Mouse (Mus musculus): ENCODE measurements around the gene Gm884. TPM values are rescaled to one million over a fixed set of nuclear protein-coding genes. Genes with fewer than 3 reads are reported as not detected.

Gene Gm884
- polyA plus RNA-seq, 1 experiment from 2014 or later = not detected

- Histone ChIP-seq H3K36me3 (ENCODE audit: control insufficient read depth, insufficient read depth) (no peaks in the 10 kb centered on the region), H3K27ac (ENCODE audit: low read length) (no peak overlapping the region), H3K27me3 (replicated peaks; ENCODE audit: control insufficient read depth, insufficient read depth, low read length) (peaks cover 20% of the 10 kb centered on the region; the same call in 1 of the 2 replicates), H3K4me2 (ENCODE audit: low read length) (no peak overlapping the region), H3K4me1 (replicated peaks; ENCODE audit: control insufficient read depth, insufficient read depth, low read length) (no peaks in the 10 kb centered on the region), H3K4me3 (replicated peaks; ENCODE audit: low read length) (no peak overlapping the region), H3K9ac (replicated peaks; ENCODE audit: low read depth, low read length) (no peak overlapping the region), H3K9me3 (ENCODE audit: control insufficient read depth, low read length) (0 out of 2 replicates have a peak, but pooled peaks cover under 1% of the 10 kb centered on the region)
- no peak for ATAC-seq
- WGBS = 2% methylated on average over 10 of the region's 10 CpGs
Measured at GRCm38 (mm10) chr11:103639407-103639946, 18.5 kb upstream of the Gm884 start.

- Histone ChIP-seq H3K9ac (replicated peaks; ENCODE audit: low read depth, low read length) (no peak within 1 kb of the TSS), H3K27ac (ENCODE audit: low read length) (no peak within 1 kb of the TSS), H3K9me3 (ENCODE audit: control insufficient read depth, low read length) (no peaks in the 10 kb centered on the region), H3K4me2 (ENCODE audit: low read length) (no peak within 1 kb of the TSS), H3K36me3 (ENCODE audit: control insufficient read depth, insufficient read depth) (no peaks in the 10 kb centered on the region), H3K4me3 (replicated peaks; ENCODE audit: low read length) (no peak within 1 kb of the TSS), H3K27me3 (replicated peaks; ENCODE audit: control insufficient read depth, insufficient read depth, low read length) (peaks cover 20% of the 10 kb centered on the region; the same call in 1 of the 2 replicates), H3K4me1 (replicated peaks; ENCODE audit: control insufficient read depth, insufficient read depth, low read length) (no peaks in the 10 kb centered on the region)
- ATAC-seq = no peak
- WGBS = 78% methylated on average over 3 of the region's 3 CpGs
Measured at GRCm38 (mm10) chr11:103638790-103639189, 17.9 kb upstream of the Gm884 start, which contains the start of gene Lyzl6. Gene Lyzl6, minus strand, starts transcription at chr11:103638890.

DNA sequence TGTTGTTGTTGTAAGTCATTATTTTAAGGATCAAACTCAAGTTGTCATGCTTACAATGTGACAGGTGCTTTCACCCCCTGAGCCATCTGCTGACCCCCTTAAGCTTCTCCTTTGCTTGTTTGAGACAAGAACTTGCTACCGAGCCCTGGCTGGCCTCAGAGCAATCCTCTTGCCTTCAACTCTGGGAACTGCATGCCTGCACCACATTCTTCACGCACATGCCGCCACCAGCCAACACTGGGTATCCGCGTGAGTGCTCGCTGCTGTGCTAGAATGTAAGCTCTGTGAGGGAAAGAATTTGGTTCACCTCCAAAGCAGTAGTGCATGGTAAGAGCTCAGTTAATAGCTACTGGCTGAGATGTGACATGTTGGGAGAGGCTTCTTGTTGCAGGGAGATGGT is 15.3 kb upstream of the Gm884 start:
- H3K9ac ChIP-seq (replicated peaks; ENCODE audit: low read depth, low read length) = no peak overlapping the region
- no peak overlapping the region for H3K4me3 ChIP-seq (replicated peaks; ENCODE audit: low read length)
- 82% methylated on average over 6 of the region's 6 CpGs for WGBS
- no peaks in the 10 kb centered on the region for H3K9me3 ChIP-seq (ENCODE audit: control insufficient read depth, low read length)
- H3K27me3 ChIP-seq (replicated peaks; ENCODE audit: control insufficient read depth, insufficient read depth, low read length) = peaks cover 18% of the 10 kb centered on the region; the same call in 1 of the 2 replicates
- no peak for ATAC-seq
- H3K4me2 ChIP-seq (ENCODE audit: low read length) = no peak overlapping the region
- H3K4me1 ChIP-seq (replicated peaks; ENCODE audit: control insufficient read depth, insufficient read depth, low read length) = no peaks in the 10 kb centered on the region
- no peaks in the 10 kb centered on the region for H3K36me3 ChIP-seq (ENCODE audit: control insufficient read depth, insufficient read depth)
- H3K27ac ChIP-seq (ENCODE audit: low read length) = no peak overlapping the region

GRCm38 (mm10) chr11:103635481-103635880 is 14.5 kb upstream of the Gm884 start:
- ATAC-seq = no peak
- WGBS = 85% methylated on average over 3 of the region's 3 CpGs
- peaks cover 14% of the 10 kb centered on the region; the same call in 1 of the 2 replicates for H3K27me3 ChIP-seq (replicated peaks; ENCODE audit: control insufficient read depth, insufficient read depth, low read length)
- no peaks in the 10 kb centered on the region for H3K4me1 ChIP-seq (replicated peaks; ENCODE audit: control insufficient read depth, insufficient read depth, low read length)
- no peak overlapping the region for H3K4me3 ChIP-seq (replicated peaks; ENCODE audit: low read length)
- H3K36me3 ChIP-seq (ENCODE audit: control insufficient read depth, insufficient read depth) = no peaks in the 10 kb centered on the region
- H3K27ac ChIP-seq (ENCODE audit: low read length) = no peak overlapping the region
- H3K9ac ChIP-seq (replicated peaks; ENCODE audit: low read depth, low read length) = no peak overlapping the region
- H3K4me2 ChIP-seq (ENCODE audit: low read length) = no peak overlapping the region
- H3K9me3 ChIP-seq (ENCODE audit: control insufficient read depth, low read length) = no peaks in the 10 kb centered on the region

DNA sequence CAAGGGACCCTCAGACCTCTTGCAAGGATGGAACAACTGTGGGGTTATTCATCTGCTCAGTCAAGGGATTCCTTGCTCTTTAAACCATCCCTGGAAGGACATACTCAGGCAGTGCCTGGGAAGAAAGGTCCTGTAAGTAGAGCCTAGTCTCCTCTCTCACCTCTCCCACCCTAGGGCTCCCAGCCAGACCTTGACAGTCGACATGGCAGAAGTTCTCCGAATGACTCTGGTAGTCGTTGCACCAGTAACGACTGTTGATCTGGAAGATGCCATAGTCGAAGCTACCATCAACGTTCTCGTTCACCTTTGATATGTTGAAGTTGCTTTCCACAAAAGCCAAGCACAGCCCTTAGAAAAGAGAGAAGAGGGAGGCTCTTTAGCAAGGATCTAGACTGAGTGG is 13.9 kb upstream of the Gm884 start:
- no peaks in the 10 kb centered on the region for H3K9me3 ChIP-seq (ENCODE audit: control insufficient read depth, low read length)
- no peak overlapping the region for H3K4me2 ChIP-seq (ENCODE audit: low read length)
- H3K4me3 ChIP-seq (replicated peaks; ENCODE audit: low read length) = no peak overlapping the region
- no peaks in the 10 kb centered on the region for H3K4me1 ChIP-seq (replicated peaks; ENCODE audit: control insufficient read depth, insufficient read depth, low read length)
- H3K27me3 ChIP-seq (replicated peaks; ENCODE audit: control insufficient read depth, insufficient read depth, low read length) = peaks cover 9% of the 10 kb centered on the region; the same call in 1 of the 2 replicates
- 91% methylated on average over 7 of the region's 7 CpGs for WGBS
- ATAC-seq = no peak
- no peak overlapping the region for H3K9ac ChIP-seq (replicated peaks; ENCODE audit: low read depth, low read length)
- no peaks in the 10 kb centered on the region for H3K36me3 ChIP-seq (ENCODE audit: control insufficient read depth, insufficient read depth)
- H3K27ac ChIP-seq (ENCODE audit: low read length) = no peak overlapping the region

GRCm38 (mm10) chr11:103627453-103627852 is 6.5 kb upstream of the Gm884 start:
- no peaks in the 10 kb centered on the region for H3K4me1 ChIP-seq (replicated peaks; ENCODE audit: control insufficient read depth, insufficient read depth, low read length)
- H3K9me3 ChIP-seq (ENCODE audit: control insufficient read depth, low read length) = no peaks in the 10 kb centered on the region
- no peak overlapping the region for H3K4me3 ChIP-seq (replicated peaks; ENCODE audit: low read length)
- no peak overlapping the region for H3K27ac ChIP-seq (ENCODE audit: low read length)
- H3K4me2 ChIP-seq (ENCODE audit: low read length) = no peak overlapping the region
- ATAC-seq = no peak
- H3K36me3 ChIP-seq (ENCODE audit: control insufficient read depth, insufficient read depth) = no peaks in the 10 kb centered on the region
- no peak overlapping the region for H3K9ac ChIP-seq (replicated peaks; ENCODE audit: low read depth, low read length)
- H3K27me3 ChIP-seq (replicated peaks; ENCODE audit: control insufficient read depth, insufficient read depth, low read length) = no peaks in the 10 kb centered on the region
- 86% methylated on average over 23 of the region's 23 CpGs for WGBS

DNA sequence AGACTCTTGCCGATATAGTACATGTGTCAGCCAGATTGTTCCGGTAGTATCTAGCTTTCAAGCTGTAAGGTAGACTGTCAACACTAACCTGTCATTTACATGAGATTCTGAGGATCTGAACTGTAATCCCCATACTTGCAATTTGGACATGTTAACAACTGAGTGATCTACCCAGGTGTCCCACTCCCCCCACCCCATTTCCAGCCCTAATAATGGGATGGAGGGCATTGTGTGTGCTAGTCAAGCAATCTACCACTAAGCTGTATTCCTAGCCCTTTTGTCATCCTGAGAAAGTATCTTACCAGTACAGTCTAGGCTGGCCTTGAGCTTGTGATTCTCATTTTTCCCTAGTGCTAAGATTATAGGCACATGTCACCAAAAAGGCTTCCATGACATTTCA is 10.2 kb downstream of the Gm884 start:
- ATAC-seq = no peak
- no peak overlapping the region for H3K4me3 ChIP-seq (replicated peaks; ENCODE audit: low read length)
- H3K27me3 ChIP-seq (replicated peaks; ENCODE audit: control insufficient read depth, insufficient read depth, low read length) = no peaks in the 10 kb centered on the region
- WGBS = 96% methylated on average over 2 of the region's 2 CpGs
- H3K9ac ChIP-seq (replicated peaks; ENCODE audit: low read depth, low read length) = no peak overlapping the region
- no peaks in the 10 kb centered on the region for H3K9me3 ChIP-seq (ENCODE audit: control insufficient read depth, low read length)
- no peak overlapping the region for H3K27ac ChIP-seq (ENCODE audit: low read length)
- H3K4me1 ChIP-seq (replicated peaks; ENCODE audit: control insufficient read depth, insufficient read depth, low read length) = no peaks in the 10 kb centered on the region
- no peaks in the 10 kb centered on the region for H3K36me3 ChIP-seq (ENCODE audit: control insufficient read depth, insufficient read depth)
- H3K4me2 ChIP-seq (ENCODE audit: low read length) = no peak overlapping the region

DNA sequence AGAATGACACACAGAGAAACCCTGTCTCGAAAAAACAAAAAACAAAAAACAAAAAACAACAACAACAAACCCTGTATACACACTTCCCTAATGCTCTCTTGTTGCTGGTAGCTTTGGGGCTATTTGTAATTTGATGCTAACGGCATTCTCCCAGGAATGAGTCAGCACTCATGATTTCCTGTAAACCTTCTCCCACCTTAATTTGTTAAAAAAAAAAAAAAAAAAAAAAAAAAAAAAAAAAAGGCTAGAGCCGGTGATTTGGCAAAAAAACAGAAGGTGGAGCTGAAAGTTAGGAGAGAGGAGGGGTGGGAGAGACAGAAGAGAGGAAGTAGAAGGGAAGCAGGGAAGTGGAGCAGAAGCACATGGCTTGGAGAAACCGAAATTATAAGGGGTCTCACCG is 14.3 kb downstream of the Gm884 start:
- no peak overlapping the region for H3K27ac ChIP-seq (ENCODE audit: low read length)
- no peaks in the 10 kb centered on the region for H3K4me1 ChIP-seq (replicated peaks; ENCODE audit: control insufficient read depth, insufficient read depth, low read length)
- 70% methylated on average over 5 of the region's 5 CpGs for WGBS
- ATAC-seq = no peak
- no peak overlapping the region for H3K4me3 ChIP-seq (replicated peaks; ENCODE audit: low read length)
- H3K27me3 ChIP-seq (replicated peaks; ENCODE audit: control insufficient read depth, insufficient read depth, low read length) = no peaks in the 10 kb centered on the region
- no peaks in the 10 kb centered on the region for H3K36me3 ChIP-seq (ENCODE audit: control insufficient read depth, insufficient read depth)
- H3K4me2 ChIP-seq (ENCODE audit: low read length) = no peak overlapping the region
- H3K9ac ChIP-seq (replicated peaks; ENCODE audit: low read depth, low read length) = no peak overlapping the region
- H3K9me3 ChIP-seq (ENCODE audit: control insufficient read depth, low read length) = no peaks in the 10 kb centered on the region

- 92% methylated on average over 11 of the region's 11 CpGs for WGBS
- Histone ChIP-seq H3K4me2 (ENCODE audit: low read length) (no peak overlapping the region), H3K9me3 (ENCODE audit: control insufficient read depth, low read length) (peaks cover 12% of the 10 kb centered on the region), H3K4me1 (replicated peaks; ENCODE audit: control insufficient read depth, insufficient read depth, low read length) (no peaks in the 10 kb centered on the region), H3K27ac (ENCODE audit: low read length) (no peak overlapping the region), H3K4me3 (replicated peaks; ENCODE audit: low read length) (no peak overlapping the region), H3K36me3 (ENCODE audit: control insufficient read depth, insufficient read depth) (no peaks in the 10 kb centered on the region), H3K27me3 (replicated peaks; ENCODE audit: control insufficient read depth, insufficient read depth, low read length) (no peaks in the 10 kb centered on the region), H3K9ac (replicated peaks; ENCODE audit: low read depth, low read length) (no peak overlapping the region)
- ATAC-seq = no peak
Measured at GRCm38 (mm10) chr11:103578339-103578738, 42.6 kb downstream of the Gm884 start.

DNA sequence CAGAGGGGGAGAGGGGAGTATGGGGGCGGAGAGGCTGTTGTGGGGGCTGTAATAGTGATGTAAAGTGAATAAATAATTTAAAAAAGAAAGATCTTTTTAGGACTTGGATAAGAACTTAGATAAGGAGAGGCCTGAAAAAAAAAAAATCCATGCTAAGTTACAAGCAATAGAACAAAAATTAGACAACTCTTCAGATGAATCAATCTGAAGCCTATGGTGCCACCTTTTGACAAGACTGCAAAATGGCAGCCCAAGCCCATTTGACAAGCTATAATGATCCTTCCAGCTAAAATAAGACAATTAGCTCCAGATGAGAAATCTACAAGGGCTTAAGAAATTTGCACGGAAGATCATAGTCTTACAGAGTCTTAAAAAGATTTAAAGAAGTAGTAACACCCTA is 64.9 kb downstream of the Gm884 start:
- Histone ChIP-seq H3K27ac (ENCODE audit: low read length) (no peak overlapping the region), H3K4me2 (ENCODE audit: low read length) (no peak overlapping the region), H3K9ac (replicated peaks; ENCODE audit: low read depth, low read length) (no peak overlapping the region), H3K4me3 (replicated peaks; ENCODE audit: low read length) (no peak overlapping the region), H3K9me3 (ENCODE audit: control insufficient read depth, low read length) (no peaks in the 10 kb centered on the region), H3K36me3 (ENCODE audit: control insufficient read depth, insufficient read depth) (no peaks in the 10 kb centered on the region), H3K4me1 (replicated peaks; ENCODE audit: control insufficient read depth, insufficient read depth, low read length) (no peaks in the 10 kb centered on the region), H3K27me3 (replicated peaks; ENCODE audit: control insufficient read depth, insufficient read depth, low read length) (no peaks in the 10 kb centered on the region)
- WGBS = 74% methylated on average over 2 of the region's 2 CpGs
- ATAC-seq = no peak

Measured in forebrain, embryonic 16.5 days (tissue).